Mouse (Mus musculus) kidney, adult 11 months (tissue): ENCODE measurements around the gene Cdkl4.

Experiments
- DNase-seq: peaks from one replicate; pipeline ENCODE4 v3.0.0; 2022

Gene Cdkl4

GRCm38 (mm10) chr17:80510459-80510855 is 67.2 kb downstream of the Cdkl4 start:
- DNase-seq, result no peak

GRCm38 (mm10) chr17:80509494-80510458 is 67.8 kb downstream of the Cdkl4 start:
- peak; percentile 4 for DNase-seq

DNA sequence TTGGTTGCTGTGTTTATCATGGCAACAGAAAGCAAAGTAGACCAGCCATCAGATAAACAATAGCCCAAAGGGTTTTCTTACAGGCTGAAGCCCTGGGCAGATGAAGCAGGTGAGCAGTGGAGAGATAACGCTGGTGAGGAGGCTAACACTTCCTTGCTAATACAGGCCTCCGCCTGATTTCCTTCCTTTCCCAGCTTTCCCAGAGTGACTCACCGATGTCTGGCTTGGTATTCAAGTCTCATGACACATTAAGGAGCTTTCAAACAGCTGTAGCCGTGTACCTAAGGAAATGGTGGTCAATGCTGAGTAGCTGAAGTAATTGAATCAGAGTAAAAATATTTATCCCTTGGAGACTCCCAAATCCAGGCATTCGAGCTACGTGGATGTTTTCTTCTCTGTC is 71.8 kb downstream of the Cdkl4 start:
- no peak for DNase-seq

GRCm38 (mm10) chr17:80505342-80505741 is 72.3 kb downstream of the Cdkl4 start:
- no peak for DNase-seq

- no peak for DNase-seq
Measured at GRCm38 (mm10) chr17:80501805-80502172, 75.8 kb downstream of the Cdkl4 start.

DNA sequence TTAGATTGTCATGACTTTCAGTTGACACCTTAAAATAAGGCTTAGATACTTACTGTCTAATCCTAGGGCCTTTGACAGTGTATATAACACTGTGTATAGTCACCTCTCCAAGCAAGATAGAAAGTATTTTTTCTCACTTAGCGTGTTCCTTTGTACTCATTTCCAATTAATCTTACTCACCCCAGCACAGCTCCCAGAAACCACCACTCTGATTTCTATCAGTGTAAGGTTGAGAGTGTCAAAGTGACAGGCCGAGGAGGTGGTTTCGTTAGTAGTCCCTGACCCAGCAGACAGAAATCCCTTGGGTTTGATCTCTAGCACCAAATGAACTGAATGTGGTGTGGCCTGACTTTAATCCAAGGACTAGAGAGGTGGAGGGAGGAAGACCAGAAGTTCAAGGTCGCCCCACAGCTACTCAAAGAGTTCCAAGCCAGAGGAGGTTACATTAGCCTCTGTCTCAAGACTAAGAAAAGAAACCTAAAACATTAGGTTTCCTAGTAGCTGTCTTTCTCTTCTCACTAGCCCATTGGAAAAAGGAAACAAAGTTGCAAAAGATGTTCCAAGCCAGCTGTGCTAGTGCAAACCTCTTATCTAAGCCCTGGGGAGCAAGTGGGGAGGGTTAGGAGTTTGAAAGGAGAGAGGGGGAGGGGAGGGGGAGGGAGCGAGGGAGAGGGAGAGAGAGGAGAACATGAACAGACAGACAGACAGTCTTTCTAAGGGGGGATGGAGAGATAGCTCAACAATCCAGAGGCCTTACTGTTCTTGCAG is 76.4 kb downstream of the Cdkl4 start:
- no peak for DNase-seq

GRCm38 (mm10) chr17:80500025-80500424 is 77.6 kb downstream of the Cdkl4 start:
- DNase-seq, result no peak

GRCm38 (mm10) chr17:80498600-80499268 is 78.9 kb downstream of the Cdkl4 start:
- DNase-seq, result no peak

DNA sequence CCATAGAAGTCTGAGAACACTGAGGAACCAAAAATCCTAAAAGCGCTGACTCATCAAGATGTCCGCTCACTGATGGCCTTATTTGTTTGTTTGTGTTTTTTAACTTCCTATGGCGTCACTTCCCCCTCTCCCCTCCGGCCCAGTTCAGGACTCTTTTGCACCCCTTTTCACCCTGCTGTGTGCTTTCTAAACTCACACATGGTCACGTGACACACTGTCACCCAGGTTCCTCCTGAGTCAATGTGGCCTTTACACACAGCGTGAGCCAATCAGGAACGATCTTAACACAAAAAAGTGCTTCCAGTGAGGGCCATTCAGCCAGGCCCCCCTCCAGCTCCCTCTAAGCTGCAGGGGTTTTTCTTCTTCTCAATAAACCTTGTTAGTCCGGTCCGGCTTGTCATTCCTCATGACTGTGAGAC is 80.4 kb downstream of the Cdkl4 start:
- no peak for DNase-seq

GRCm38 (mm10) chr17:80496607-80497170 is 80.9 kb downstream of the Cdkl4 start:
- DNase-seq, result no peak

- DNase-seq, result no peak
Measured at GRCm38 (mm10) chr17:80496185-80496584, 81.4 kb downstream of the Cdkl4 start.

- DNase-seq, result no peak
Measured at GRCm38 (mm10) chr17:80493891-80494290, 83.7 kb downstream of the Cdkl4 start.

DNA sequence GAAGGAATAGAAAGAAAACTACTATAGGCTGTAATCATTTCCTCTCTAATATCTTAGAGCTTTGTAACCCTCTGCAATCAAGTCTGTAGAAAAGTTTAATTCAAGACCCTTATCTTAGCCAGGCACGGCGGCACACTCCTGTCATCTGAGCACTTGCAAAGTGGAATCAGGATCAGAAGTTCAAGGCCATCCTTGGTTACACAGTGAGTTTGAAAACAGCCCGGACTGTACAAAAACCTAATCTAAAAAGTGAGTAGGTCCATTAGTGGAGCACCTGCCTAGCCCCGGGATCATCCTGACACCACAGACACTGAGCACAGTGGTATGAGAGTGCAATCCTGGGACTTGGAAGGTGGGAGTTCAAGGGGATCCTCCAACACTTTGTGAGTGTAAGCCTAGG is 84.8 kb downstream of the Cdkl4 start:
- DNase-seq, result no peak

DNA sequence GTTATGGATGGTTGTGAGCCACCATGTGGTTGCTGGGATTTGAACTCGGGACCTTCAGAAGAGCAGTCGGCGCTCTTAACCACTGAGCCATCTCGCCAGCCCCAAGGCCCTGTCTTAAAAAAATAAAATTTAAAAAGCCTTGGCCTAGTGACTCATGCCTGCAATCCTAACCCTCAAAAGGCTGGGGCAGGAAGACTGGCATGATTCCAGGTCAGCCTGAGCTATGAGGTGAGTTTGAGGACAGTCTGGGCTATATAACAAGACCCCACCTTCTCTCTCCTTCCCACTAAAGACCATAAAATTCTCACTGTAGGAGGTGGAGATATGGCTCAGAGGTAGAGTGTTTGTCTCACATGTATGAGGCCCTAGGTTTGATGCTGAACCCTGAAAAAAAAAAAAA is 85.3 kb downstream of the Cdkl4 start:
- DNase-seq, result no peak

GRCm38 (mm10) chr17:80490166-80490565 is 87.4 kb downstream of the Cdkl4 start:
- no peak for DNase-seq

GRCm38 (mm10) chr17:80488918-80489317 is 88.7 kb downstream of the Cdkl4 start:
- DNase-seq, result no peak

- no peak for DNase-seq
Measured at GRCm38 (mm10) chr17:80485160-80485559, 92.5 kb downstream of the Cdkl4 start.

DNA sequence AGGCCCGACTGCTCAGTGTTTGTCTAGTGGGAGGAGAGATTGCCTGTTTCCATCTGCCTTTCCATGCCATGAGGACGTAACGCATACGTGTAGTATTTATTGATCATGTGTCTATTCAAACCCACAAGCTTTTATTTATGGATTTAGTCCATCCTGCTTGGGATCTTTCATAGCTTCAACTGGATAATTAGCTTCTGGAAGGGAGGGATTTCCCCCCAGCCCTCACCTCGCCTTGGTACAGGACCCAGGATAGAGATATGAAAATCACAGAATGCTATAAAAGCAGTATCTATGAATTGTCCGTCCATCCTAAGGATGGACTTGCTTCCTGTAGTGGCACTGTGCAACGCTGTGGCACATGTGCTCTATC is 96.8 kb downstream of the Cdkl4 start:
- no peak for DNase-seq

- DNase-seq, result peak; percentile 94
Measured at GRCm38 (mm10) chr17:80480031-80480854, 97.4 kb downstream of the Cdkl4 start, which contains the start of gene Sos1. TSS of gene Sos1 (minus strand) at chr17:80480453.

GRCm38 (mm10) chr17:80479295-80480030 is 98.2 kb downstream of the Cdkl4 start:
- DNase-seq, result peak; percentile 46

GRCm38 (mm10) chr17:80477679-80478078 is 99.9 kb downstream of the Cdkl4 start:
- no peak for DNase-seq
